Mouse (Mus musculus) midbrain, embryonic 15.5 days (tissue): ENCODE data around the gene Mesp1. TPM values are rescaled to one million over a fixed set of nuclear protein-coding genes. Genes with fewer than 3 reads are reported as not detected.
A peak's percentile ranks its signal among the peaks of the same experiment; 100 is the strongest.

Experiments
- ATAC-seq: fragments of 200-750 bp; cut with Nextera tagmentation; replicated peaks from 2 replicates; pipeline ENCODE4 v1.8.0; 2017; ENCODE audit warnings: moderate TSS enrichment
- H3K27ac ChIP-seq: fragments of 300-500 bp; sonication (generic); 2 replicates; pipeline ENCODE4 v1.5.1; 2015; ENCODE audit warnings: mild to moderate bottlenecking, inconsistent platforms
- H3K27me3 ChIP-seq: fragments of 300-500 bp; sonication (generic); replicated peaks from 2 replicates; pipeline ENCODE4 v1.6.1; 2015; ENCODE audit warnings: inconsistent platforms
- H3K36me3 ChIP-seq: fragments of 300-500 bp; sonication (generic); replicated peaks from 2 replicates; pipeline ENCODE4 v1.6.1; 2015; ENCODE audit warnings: inconsistent platforms
- H3K4me1 ChIP-seq: fragments of 300-500 bp; sonication (generic); 2 replicates; pipeline ENCODE4 v1.6.1; 2015; ENCODE audit warnings: inconsistent platforms
- H3K4me2 ChIP-seq: fragments of 300-500 bp; sonication (generic); 2 replicates; pipeline ENCODE4 v1.6.1; 2015; ENCODE audit warnings: inconsistent platforms, mild to moderate bottlenecking, moderate library complexity
- H3K4me3 ChIP-seq: fragments of 300-500 bp; sonication (generic); 2 replicates; pipeline ENCODE4 v1.5.1; 2015; ENCODE audit warnings: mild to moderate bottlenecking, inconsistent platforms
- H3K9ac ChIP-seq: fragments of 300-500 bp; sonication (generic); 2 replicates; pipeline ENCODE4 v1.6.1; 2015; ENCODE audit warnings: mild to moderate bottlenecking, inconsistent platforms
- H3K9me3 ChIP-seq: fragments of 300-500 bp; sonication (generic); 2 replicates; pipeline ENCODE4 v1.6.1; 2016; ENCODE audit warnings: inconsistent platforms
- WGBS: fragments of 180-500 bp; shearing (Covaris S2); methylation state at CpG from one replicate; pipeline ENCODE4 v1.1.7; 2015; ENCODE audit warnings: mixed read lengths; 5-methylcytosine and 5-hydroxymethylcytosine counted together
- polyA plus RNA-seq: library from polyadenylated mRNA; unstranded; fragments of >200 nt; fragmentation: Nextera tagmentation; extraction: Ambion mirVana; gene quantifications from 2 replicates; pipeline ENCODE4 v1.2.1, GENCODE M21; 2015

Gene Mesp1
- polyA plus RNA-seq, 1 experiment from 2014 or later = not detected

GRCm38 (mm10) chr7:79749511-79749910 lies 44.1 kb downstream of the Mesp1 start:
- Histone ChIP-seq H3K27me3 (no peaks in the 10 kb centered on the region), H3K9ac (no peak overlapping the region), H3K36me3 (no peaks in the 10 kb centered on the region), H3K4me3 (no peak overlapping the region), H3K27ac (no peak overlapping the region), H3K4me2 (no peak overlapping the region), H3K4me1 (no peaks in the 10 kb centered on the region), H3K9me3 (no peaks in the 10 kb centered on the region)
- no peak for ATAC-seq
- WGBS = 83% methylated on average over 6 of the region's 6 CpGs

- no peaks in the 10 kb centered on the region for H3K36me3 ChIP-seq
- ATAC-seq = no peak
- H3K4me1 ChIP-seq = peaks cover 6% of the 10 kb centered on the region
- H3K4me2 ChIP-seq = no peak overlapping the region
- no peaks in the 10 kb centered on the region for H3K9me3 ChIP-seq
- H3K27ac ChIP-seq = no peak overlapping the region
- 85% methylated on average over 6 of the region's 6 CpGs for WGBS
- H3K9ac ChIP-seq = no peak overlapping the region
- no peaks in the 10 kb centered on the region for H3K27me3 ChIP-seq
- no peak overlapping the region for H3K4me3 ChIP-seq
These were observed 45.9 kb downstream of the Mesp1 start for GRCm38 (mm10) chr7:79747659-79748058.

- WGBS = 78% methylated on average over 5 of the region's 5 CpGs
These were observed 49.0 kb downstream of the Mesp1 start for GRCm38 (mm10) chr7:79744585-79744984.

GRCm38 (mm10) chr7:79744051-79744450 lies 49.5 kb downstream of the Mesp1 start:
- WGBS = 91% methylated on average over 9 of the region's 9 CpGs
- H3K4me2 ChIP-seq = no peak overlapping the region
- H3K36me3 ChIP-seq = no peaks in the 10 kb centered on the region
- no peaks in the 10 kb centered on the region for H3K27me3 ChIP-seq
- no peak overlapping the region for H3K27ac ChIP-seq
- no peak for ATAC-seq
- no peak overlapping the region for H3K9ac ChIP-seq
- peaks cover 11% of the 10 kb centered on the region for H3K4me1 ChIP-seq
- H3K4me3 ChIP-seq = no peak overlapping the region
- no peaks in the 10 kb centered on the region for H3K9me3 ChIP-seq

More at GRCm38 (mm10) chr7:79744585-79744984, 49.0 kb downstream of the Mesp1 start:
- no peak overlapping the region for H3K4me2 ChIP-seq
- H3K9me3 ChIP-seq = no peaks in the 10 kb centered on the region
- no peak overlapping the region for H3K27ac ChIP-seq
- H3K4me1 ChIP-seq = peaks cover 11% of the 10 kb centered on the region
- H3K4me3 ChIP-seq = no peak overlapping the region
- H3K27me3 ChIP-seq = no peaks in the 10 kb centered on the region
- no peak for ATAC-seq
- no peak overlapping the region for H3K9ac ChIP-seq
- H3K36me3 ChIP-seq = no peaks in the 10 kb centered on the region

- H3K36me3 ChIP-seq = no peaks in the 10 kb centered on the region
- H3K4me3 ChIP-seq = peak within 1 kb of the TSS; percentile 55
- H3K27me3 ChIP-seq = no peaks in the 10 kb centered on the region
- H3K9ac ChIP-seq = peak within 1 kb of the TSS; percentile 48
- ATAC-seq = peak; percentile 94
- peak within 1 kb of the TSS; percentile 89 for H3K4me2 ChIP-seq
- WGBS = 3% methylated on average over 46 of the region's 46 CpGs
- no peaks in the 10 kb centered on the region for H3K9me3 ChIP-seq
- peaks cover 11% of the 10 kb centered on the region for H3K4me1 ChIP-seq
- H3K27ac ChIP-seq = no peak within 1 kb of the TSS
These were observed 50.7 kb downstream of the Mesp1 start, which contains the start of the genes Pex11a and Wdr93 for GRCm38 (mm10) chr7:79742659-79743536. Gene Pex11a (minus strand): TSS chr7:79743131. Gene Wdr93 (plus strand): TSS chr7:79743163.

GRCm38 (mm10) chr7:79742277-79742658 lies 51.3 kb downstream of the Mesp1 start:
- Histone ChIP-seq H3K4me1 (peaks cover 11% of the 10 kb centered on the region), H3K27ac (no peak overlapping the region), H3K9me3 (no peaks in the 10 kb centered on the region), H3K27me3 (no peaks in the 10 kb centered on the region), H3K36me3 (no peaks in the 10 kb centered on the region), H3K9ac (peak overlapping the region; percentile 48), H3K4me2 (peak overlapping the region; percentile 89), H3K4me3 (peak overlapping the region; percentile 55)
- ATAC-seq = no peak
- 23% methylated on average over 11 of the region's 11 CpGs for WGBS

Other genes starting within 250 kb of the Mesp1 start
- 1.9 and 2.1 TPM in 2 replicates for gene Rhcg, start 176.1 kb downstream of the Mesp1 start, polyA plus RNA-seq
- gene Ticrr, start 133.6 kb downstream of the Mesp1 start, polyA plus RNA-seq = 1.5 and 2.2 TPM in 2 replicates
- 1.3 and 2.0 TPM in 2 replicates for gene Kif7, start 78.1 kb downstream of the Mesp1 start, polyA plus RNA-seq
- 0.27 TPM in 1 of 2 replicates, not detected in the other for gene Plin1, start 60.9 kb downstream of the Mesp1 start, polyA plus RNA-seq
- gene Pex11a, start 50.7 kb downstream of the Mesp1 start, polyA plus RNA-seq = 13.5 and 15.3 TPM in 2 replicates
- gene Wdr93, start 50.6 kb downstream of the Mesp1 start, polyA plus RNA-seq = 0.43 and 0.54 TPM in 2 replicates
- gene Mesp2, start 16.9 kb upstream of the Mesp1 start, polyA plus RNA-seq = 0.96 and 1.1 TPM in 2 replicates
- 3.8 TPM in 2 replicates for gene Anpep, start 67.3 kb upstream of the Mesp1 start, polyA plus RNA-seq
- 39.9 and 41.7 TPM in 2 replicates for gene Ap3s2, start 126.9 kb upstream of the Mesp1 start, polyA plus RNA-seq
- 17.6 and 19.1 TPM in 2 replicates for gene Arpin, start 141.6 kb upstream of the Mesp1 start, polyA plus RNA-seq
- gene Zfp710, start 231.0 kb upstream of the Mesp1 start, polyA plus RNA-seq = 18.0 and 18.6 TPM in 2 replicates